Mouse (Mus musculus) ES-Bruce4 (cell line): ENCODE measurements around the gene Ibsp.

Source experiments
- CTCF ChIP-seq: IDR thresholded peaks from one replicate; pipeline ENCODE4 v1.8.1; 2011; ENCODE audit warnings: low read depth, low read length
- POLR2A ChIP-seq: IDR thresholded peaks from one replicate; pipeline ENCODE4 v1.8.1; 2011; ENCODE audit warnings: low read length; ENCODE audit not compliant: insufficient read depth

DNA sequence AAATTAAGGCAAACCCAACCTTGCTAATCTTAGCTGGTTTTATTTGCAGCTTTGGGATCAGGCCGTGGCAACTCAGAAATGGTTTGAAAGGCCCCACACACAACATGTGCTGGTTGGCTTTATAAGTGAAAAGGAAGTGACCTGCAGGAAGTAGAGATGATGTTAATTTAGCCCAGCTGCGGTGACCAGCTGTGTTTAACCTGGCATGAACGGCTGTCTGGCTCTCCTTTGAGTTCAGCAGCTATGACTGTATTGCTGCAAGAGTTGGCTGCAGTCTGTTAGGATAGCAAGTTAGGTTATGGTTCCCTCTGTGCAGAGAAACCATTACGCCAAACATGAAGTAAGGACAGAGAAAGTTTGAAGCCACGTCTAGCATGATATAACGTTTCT lies 46.3 kb downstream of the Ibsp start:
- no peak for TF ChIP-seq CTCF
- no peak for TF ChIP-seq POLR2A
